Mouse (Mus musculus) cerebellum, adult 2 months (tissue): ENCODE measurements at regions not wholly inside any gene's neighbourhood (a gene's known extent, or its start where the extent isn't known, plus 50 kb on each side); places are given as distances from the start of the nearest gene placed in this dataset.

Experiments used
- CTCF ChIP-seq: fragments of 200-500 bp; IDR thresholded peaks from 2 replicates; pipeline ENCODE4 v1.5.1; 2011; ENCODE audit warnings: low read depth, mild to moderate bottlenecking, control low read depth, low read length, moderate library complexity, borderline replicate concordance; ENCODE audit not compliant: insufficient read depth
- POLR2A ChIP-seq: fragments of 200-500 bp; IDR thresholded peaks from 2 replicates; pipeline ENCODE4 v1.6.1; 2011; ENCODE audit warnings: low read length, control low read depth, borderline replicate concordance; ENCODE audit not compliant: insufficient read depth

- TF ChIP-seq POLR2A (no peak), CTCF (no peak)
Observed at GRCm38 (mm10) chr15:52959711-52960110, 925.0 kb upstream of the Gm7489 start.
